Mouse (Mus musculus) MEL-GATA-1-ER (cell line): ENCODE measurements around the gene Atp10a.

Experiments used
- DNase-seq: peaks from one replicate; pipeline ENCODE4 v3.0.0-alpha.2; 2012; ENCODE audit warnings: low read depth; ENCODE audit errors: extremely low read depth

Atp10a gene

GRCm38 (mm10) chr7:58655866-58656265 lies at the start of gene Atp10a:
TSS of gene Atp10a (plus strand) at chr7:58656166.
- no peak for DNase-seq

- no peak for DNase-seq
These were observed 37.9 kb upstream of the Atp10a start for GRCm38 (mm10) chr7:58618048-58618447.

DNA sequence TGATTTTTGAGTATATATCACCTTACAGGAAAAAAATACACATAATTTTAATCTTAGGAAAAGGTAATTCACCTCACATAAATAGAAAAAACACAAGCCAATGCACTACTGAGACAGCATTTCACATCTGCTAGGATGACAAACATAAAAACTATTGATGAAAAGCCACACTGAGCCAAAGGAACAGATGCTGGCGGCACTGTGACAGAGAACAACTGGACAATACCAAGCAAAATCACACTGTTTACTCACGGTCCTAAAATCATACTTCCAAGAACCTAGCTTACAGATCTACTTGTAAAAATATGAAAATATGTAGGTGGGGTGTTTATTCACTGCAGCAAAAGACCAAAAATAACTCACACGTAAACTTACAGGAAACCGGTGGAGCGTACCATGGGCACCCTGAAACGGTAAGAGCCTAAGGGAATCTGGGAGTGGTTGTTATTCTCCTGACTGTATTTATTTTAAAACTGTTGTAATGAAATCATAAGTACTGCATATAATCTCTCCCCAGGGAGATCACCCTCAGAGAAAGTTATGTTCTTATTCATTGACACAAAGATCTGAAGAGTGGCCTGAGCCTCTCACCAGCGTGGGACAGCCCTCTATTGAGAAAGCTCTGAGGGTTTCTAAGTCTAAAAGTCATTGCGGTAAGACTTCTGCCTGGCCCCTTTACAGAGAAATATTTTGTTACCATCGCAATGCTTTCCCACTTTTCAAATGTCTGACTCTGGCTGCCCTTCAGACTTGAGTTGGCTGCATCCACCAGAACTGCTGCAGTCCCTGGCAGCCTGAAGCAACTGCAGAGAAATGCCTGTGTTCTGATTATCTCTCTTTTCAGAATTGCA lies 29.4 kb upstream of the Atp10a start:
- DNase-seq: no peak

GRCm38 (mm10) chr7:58627381-58627780 lies 28.6 kb upstream of the Atp10a start:
- DNase-seq: no peak

DNA sequence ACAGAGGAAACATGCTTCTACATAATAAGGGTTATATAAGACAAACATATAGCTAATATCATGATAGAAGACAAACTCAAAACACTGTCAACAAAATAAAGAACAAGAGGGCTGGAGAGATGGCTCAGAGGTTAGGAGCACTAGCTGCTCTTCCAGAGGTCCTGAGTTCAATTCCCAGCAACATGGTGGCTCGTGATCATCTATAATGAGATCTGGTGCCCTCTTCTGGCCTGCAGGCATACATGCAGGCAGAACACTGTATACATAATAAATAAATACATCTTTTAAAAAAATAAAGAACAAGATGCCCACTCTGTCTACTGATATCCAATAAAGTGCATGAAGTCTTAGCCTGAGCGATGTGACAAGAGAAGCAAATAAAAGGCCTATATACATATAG lies 26.7 kb upstream of the Atp10a start:
- no peak for DNase-seq

DNA sequence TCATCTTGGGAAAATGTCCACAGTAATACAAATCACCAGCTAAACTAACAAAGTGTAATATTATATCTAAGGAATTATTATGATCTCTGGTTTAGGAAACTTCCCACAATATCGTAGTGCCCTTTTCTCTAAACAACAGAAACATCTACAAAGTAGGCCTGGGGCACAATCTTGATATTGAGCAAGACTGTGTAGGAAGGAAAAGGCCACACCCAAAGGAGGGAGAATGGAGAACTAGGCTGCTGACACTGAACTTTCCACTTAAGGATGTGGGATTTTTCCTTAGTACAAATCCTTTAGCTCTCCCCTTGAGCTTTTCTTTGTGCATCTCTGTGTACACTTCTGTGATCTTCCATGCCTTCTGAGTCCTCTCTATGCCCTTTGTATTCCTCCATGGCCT lies 22.3 kb upstream of the Atp10a start:
- no peak for DNase-seq

GRCm38 (mm10) chr7:58639676-58640075 lies 16.3 kb upstream of the Atp10a start:
- no peak for DNase-seq

GRCm38 (mm10) chr7:58640456-58640855 lies 15.5 kb upstream of the Atp10a start:
- no peak for DNase-seq

DNA sequence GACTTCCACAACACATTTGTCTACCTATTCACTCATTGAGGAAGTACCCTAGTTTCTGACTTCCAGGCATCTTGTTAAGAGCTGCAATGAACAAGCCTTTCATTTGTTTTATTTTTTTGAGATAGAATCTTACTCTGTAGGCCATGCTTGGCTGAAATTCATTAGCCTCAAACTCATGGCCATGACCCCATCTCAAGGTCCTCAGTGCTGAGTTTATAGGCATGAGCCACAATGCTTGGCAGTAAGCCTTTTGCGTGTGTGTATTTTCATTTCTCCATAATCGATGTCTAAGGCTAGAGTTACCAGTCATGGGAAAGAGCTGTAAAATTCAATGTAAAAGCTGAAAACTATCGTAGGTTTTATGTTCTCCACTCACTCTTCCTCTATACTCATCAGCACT lies 14.1 kb upstream of the Atp10a start:
- no peak for DNase-seq

DNA sequence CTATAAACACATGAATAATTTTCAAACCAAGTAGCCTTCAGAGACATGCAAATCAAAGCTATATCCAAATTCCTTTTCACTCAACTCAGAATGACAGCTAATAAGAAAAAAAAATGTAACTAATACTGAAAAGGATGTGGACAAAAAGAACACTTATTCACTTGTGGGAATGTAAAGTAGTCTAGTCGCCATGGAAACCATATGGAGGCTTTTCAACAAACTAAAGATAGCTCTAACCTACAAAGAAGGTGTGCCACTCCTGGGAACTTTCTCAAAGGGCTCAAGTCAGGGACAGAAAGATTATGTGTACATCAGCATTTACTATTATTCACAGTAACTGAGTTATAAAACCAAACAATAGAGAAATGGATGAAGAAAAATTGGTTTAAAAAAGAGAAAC lies 8.6 kb upstream of the Atp10a start:
- DNase-seq: no peak

- no peak for DNase-seq
These were observed 2.2 kb downstream of the Atp10a start for GRCm38 (mm10) chr7:58657913-58658789.

DNA sequence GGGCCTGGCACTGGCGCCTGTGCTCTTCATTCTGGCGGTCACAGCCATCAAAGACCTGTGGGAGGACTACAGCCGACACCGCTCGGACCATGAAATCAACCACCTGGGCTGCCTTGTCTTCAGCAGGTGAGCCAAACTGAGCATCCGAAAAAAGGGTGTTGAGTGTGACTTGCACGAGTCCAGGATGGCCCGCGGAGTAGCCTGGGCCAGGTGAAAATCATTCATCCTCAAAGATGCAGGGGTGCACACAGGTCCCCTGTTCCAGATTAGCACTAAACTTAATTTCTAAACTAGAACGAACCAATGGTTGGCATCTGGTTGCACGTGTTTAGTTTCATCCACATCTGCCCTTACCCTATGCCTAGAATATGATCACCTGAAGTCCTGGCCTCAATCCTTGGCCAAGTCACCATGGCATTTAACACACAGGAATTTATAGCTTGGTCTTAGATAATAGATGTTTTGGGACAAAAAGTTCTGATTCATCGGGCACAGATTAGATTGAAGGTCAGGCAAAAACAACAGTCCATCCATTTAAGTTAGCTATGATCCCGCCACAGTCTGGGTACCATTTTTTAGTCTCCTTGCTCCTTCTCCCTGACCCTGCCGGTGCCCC lies 2.9 kb downstream of the Atp10a start:
- no peak for DNase-seq

- no peak for DNase-seq
These were observed 4.1 kb downstream of the Atp10a start for GRCm38 (mm10) chr7:58660046-58660445.

DNA sequence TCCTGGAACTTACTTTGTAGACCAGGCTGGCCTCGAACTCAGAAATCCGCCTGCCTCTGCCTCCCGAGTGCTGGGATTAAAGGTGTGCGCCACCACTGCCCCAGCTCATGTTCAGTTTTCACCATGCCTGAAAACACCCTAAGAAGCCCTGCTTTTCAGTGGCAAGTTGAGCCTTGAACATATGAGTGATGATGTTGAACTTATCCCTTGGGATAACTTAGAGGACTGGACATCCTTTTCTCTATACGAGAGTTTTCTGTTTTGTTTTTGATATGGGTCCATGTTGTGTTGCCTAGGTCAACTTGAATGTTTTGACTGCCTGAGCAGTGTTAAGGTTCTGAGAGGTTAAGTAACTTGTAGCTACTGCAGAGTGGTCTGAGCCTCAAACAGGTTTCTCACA lies 4.7 kb downstream of the Atp10a start:
- DNase-seq: no peak

GRCm38 (mm10) chr7:58661076-58661475 lies 5.1 kb downstream of the Atp10a start:
- no peak for DNase-seq

DNA sequence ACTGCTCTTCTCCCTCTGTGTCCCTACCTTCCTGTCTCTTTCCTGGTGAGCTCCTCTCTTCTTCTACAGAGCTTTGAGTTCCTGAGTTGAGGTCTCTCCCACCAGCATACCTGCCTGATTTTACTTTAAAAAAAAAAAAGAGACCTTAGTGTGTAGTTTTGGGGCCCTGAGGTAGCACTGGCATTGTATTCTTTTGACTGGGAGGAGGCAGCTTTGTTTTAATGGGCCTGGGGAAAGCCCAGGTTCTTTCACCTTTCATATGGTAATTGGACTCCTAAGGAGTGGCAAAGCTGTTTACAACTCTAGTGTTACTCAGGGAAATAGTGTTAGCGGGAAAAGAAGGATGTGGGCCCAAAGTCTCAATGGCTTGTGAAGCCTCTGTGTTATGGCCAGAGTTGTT lies 12.7 kb downstream of the Atp10a start:
- no peak for DNase-seq

- DNase-seq: no peak
These were observed 20.1 kb downstream of the Atp10a start for GRCm38 (mm10) chr7:58676075-58676474.

GRCm38 (mm10) chr7:58677111-58677805 lies 21.3 kb downstream of the Atp10a start:
- DNase-seq: no peak

GRCm38 (mm10) chr7:58685967-58686366 lies 30.0 kb downstream of the Atp10a start:
- no peak for DNase-seq

DNA sequence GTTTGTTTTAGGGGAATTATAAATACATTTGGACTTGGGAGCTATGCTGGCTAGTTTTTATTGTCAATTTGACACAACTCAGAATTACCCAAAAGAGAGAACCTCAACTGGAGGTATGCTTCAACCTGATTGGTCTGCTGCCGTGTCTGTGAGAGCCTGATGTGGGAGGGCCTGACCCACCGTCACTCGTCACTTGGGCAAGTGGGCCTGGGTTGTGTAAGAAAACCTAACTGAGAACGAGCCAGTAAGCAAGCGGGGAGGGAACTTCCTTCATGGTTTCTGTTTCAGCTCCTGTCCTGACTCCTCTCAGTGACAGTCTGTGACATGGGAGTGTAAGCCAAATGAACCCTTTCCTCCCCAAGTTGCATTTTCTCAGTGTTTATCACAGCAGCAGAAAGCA lies 30.6 kb downstream of the Atp10a start:
- DNase-seq: no peak

DNA sequence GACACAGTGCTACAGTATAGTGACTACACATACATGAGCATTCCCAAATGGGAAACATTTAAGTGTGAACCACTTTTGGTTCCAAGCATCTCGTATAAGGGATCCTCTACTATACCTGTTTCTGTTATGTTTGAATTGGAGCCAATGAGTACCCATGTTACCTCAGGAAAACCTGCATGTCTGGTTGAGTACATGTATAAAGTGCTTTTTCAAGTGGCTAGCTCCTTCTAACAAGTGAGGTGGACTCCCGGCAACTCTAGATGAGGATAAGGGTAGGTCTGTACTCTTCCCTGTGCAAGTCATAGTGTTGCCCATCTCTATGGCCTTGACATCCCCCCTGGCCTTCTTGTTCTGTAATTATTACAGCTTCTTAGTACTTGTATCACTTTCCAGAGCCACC lies 31.0 kb downstream of the Atp10a start:
- DNase-seq: no peak
